Mouse (Mus musculus) small intestine, adult 2 months (tissue): ENCODE results near the gene Rcc1. TPM values are rescaled to one million over a fixed set of nuclear protein-coding genes. Genes with fewer than 3 reads are reported as not detected.
"Not testable (repeated sequence)": the region's sequence is repeated elsewhere in the genome, so short reads cannot be mapped to it uniquely, and the experiment has no call there.

ENCODE experiments used
- H3K27ac ChIP-seq: fragments of 200-500 bp; 2 replicates; pipeline ENCODE4 v1.5.1; 2012; ENCODE audit warnings: low read depth, low read length, control low read depth, inconsistent platforms; ENCODE audit not compliant: insufficient read depth
- H3K27me3 ChIP-seq: fragments of 200-500 bp; 2 replicates; pipeline ENCODE4 v1.6.1; 2012; ENCODE audit warnings: mild to moderate bottlenecking, moderate library complexity, low read length, inconsistent platforms; ENCODE audit not compliant: control insufficient read depth, insufficient read depth
- H3K36me3 ChIP-seq: fragments of 200-500 bp; 2 replicates; pipeline ENCODE4 v1.6.1; 2012; ENCODE audit warnings: mild to moderate bottlenecking, low read length, control low read depth, inconsistent platforms; ENCODE audit not compliant: control insufficient read depth, insufficient read depth
- H3K4me1 ChIP-seq: fragments of 200-500 bp; 2 replicates; pipeline ENCODE4 v1.6.1; 2012; ENCODE audit warnings: low read length, inconsistent platforms, mixed read lengths; ENCODE audit not compliant: control insufficient read depth, insufficient read depth, insufficient read length
- H3K4me3 ChIP-seq: fragments of 200-500 bp; 2 replicates; pipeline ENCODE4 v1.5.1; 2012; ENCODE audit warnings: low read depth, mild to moderate bottlenecking, control low read depth, inconsistent platforms, low read length, moderate library complexity
- CTCF ChIP-seq: fragments of 200-500 bp; IDR thresholded peaks from 2 replicates; pipeline ENCODE4 v1.5.1; 2012; ENCODE audit warnings: low read depth, mild to moderate bottlenecking, control low read depth, inconsistent platforms, low read length, moderate library complexity, mixed read lengths; ENCODE audit not compliant: insufficient replicate concordance, insufficient read length; ENCODE audit errors: extremely low read depth
- POLR2A ChIP-seq: fragments of 200-500 bp; IDR thresholded peaks from 2 replicates; pipeline ENCODE4 v1.6.1; 2012; ENCODE audit warnings: low read depth, mild to moderate bottlenecking, control low read depth, inconsistent platforms, low read length, moderate library complexity
- WGBS: fragments of 180-500 bp; shearing (Covaris S2); methylation state at CpG from one replicate; pipeline ENCODE4 v1.1.7; 2018; 5-methylcytosine and 5-hydroxymethylcytosine counted together
- polyA plus RNA-seq: library from polyadenylated mRNA; depleted of rRNA; stranded (reverse); fragments of >200 nt; gene quantifications from 2 replicates; pipeline ENCODE4 v1.2.3, GENCODE M21; 2012

Gene Rcc1
- polyA plus RNA-seq, 1 experiment, result 9.6 TPM

- Histone ChIP-seq H3K4me3 (no peak overlapping the region), H3K4me1 (peaks cover 8% of the 10 kb centered on the region; the same call in 1 of the 2 replicates), H3K27me3 (no peaks in the 10 kb centered on the region), H3K27ac (no peak overlapping the region), H3K36me3 (peaks cover 3% of the 10 kb centered on the region)
- WGBS, result 72% methylated on average over 8 of the region's 8 CpGs
- TF ChIP-seq CTCF (no peak), POLR2A (no peak)
Observed at GRCm38 (mm10) chr4:132305276-132305675, 48.1 kb downstream of the Rcc1 start.

- WGBS, result 23% methylated on average over 6 of the region's 6 CpGs
- not testable (repeated sequence) for H3K4me1 ChIP-seq, H3K4me3 ChIP-seq, H3K27ac ChIP-seq, H3K27me3 ChIP-seq, H3K36me3 ChIP-seq
Observed at GRCm38 (mm10) chr4:132303484-132303883, 49.9 kb downstream of the Rcc1 start.

GRCm38 (mm10) chr4:132302939-132303479 is 50.4 kb downstream of the Rcc1 start, which contains the start of gene Rab42:
Gene Rab42 (minus strand): TSS chr4:132303385.
- no peak within 1 kb of the TSS for H3K27ac ChIP-seq
- H3K36me3 ChIP-seq, result no peaks in the 10 kb centered on the region
- peak within 1 kb of the TSS; percentile 86 for H3K4me3 ChIP-seq
- H3K27me3 ChIP-seq, result no peaks in the 10 kb centered on the region
- WGBS, result 5% methylated on average over 31 of the region's 31 CpGs
- H3K4me1 ChIP-seq, result peaks cover 4% of the 10 kb centered on the region; the same call in 1 of the 2 replicates
- peak; percentile 13; the same call in 1 of the 2 replicates for TF ChIP-seq POLR2A
- TF ChIP-seq CTCF, result peak; percentile 20; the same call in 1 of the 2 replicates

GRCm38 (mm10) chr4:132301965-132302938 is 51.2 kb downstream of the Rcc1 start:
- H3K27ac ChIP-seq, result no peak overlapping the region
- 75% methylated on average over 16 of the region's 16 CpGs for WGBS
- H3K36me3 ChIP-seq, result no peaks in the 10 kb centered on the region
- H3K27me3 ChIP-seq, result no peaks in the 10 kb centered on the region
- TF ChIP-seq POLR2A (no peak), CTCF (no peak)
- peaks cover 4% of the 10 kb centered on the region; the same call in 1 of the 2 replicates for H3K4me1 ChIP-seq
- H3K4me3 ChIP-seq, result peak overlapping the region; percentile 86

- WGBS, result 78% methylated on average over 6 of the region's 6 CpGs
- Histone ChIP-seq H3K4me3 (no peak overlapping the region), H3K27me3 (no peaks in the 10 kb centered on the region), H3K27ac (no peak overlapping the region), H3K4me1 (peaks cover 4% of the 10 kb centered on the region; the same call in 1 of the 2 replicates), H3K36me3 (no peaks in the 10 kb centered on the region)
- no peak for TF ChIP-seq POLR2A
- no peak for TF ChIP-seq CTCF
Observed at GRCm38 (mm10) chr4:132301486-132301885, 51.9 kb downstream of the Rcc1 start.

GRCm38 (mm10) chr4:132299849-132300248 is 53.6 kb downstream of the Rcc1 start:
- Histone ChIP-seq H3K27ac (no peak overlapping the region), H3K4me1 (peaks cover 4% of the 10 kb centered on the region; the same call in 1 of the 2 replicates)

DNA sequence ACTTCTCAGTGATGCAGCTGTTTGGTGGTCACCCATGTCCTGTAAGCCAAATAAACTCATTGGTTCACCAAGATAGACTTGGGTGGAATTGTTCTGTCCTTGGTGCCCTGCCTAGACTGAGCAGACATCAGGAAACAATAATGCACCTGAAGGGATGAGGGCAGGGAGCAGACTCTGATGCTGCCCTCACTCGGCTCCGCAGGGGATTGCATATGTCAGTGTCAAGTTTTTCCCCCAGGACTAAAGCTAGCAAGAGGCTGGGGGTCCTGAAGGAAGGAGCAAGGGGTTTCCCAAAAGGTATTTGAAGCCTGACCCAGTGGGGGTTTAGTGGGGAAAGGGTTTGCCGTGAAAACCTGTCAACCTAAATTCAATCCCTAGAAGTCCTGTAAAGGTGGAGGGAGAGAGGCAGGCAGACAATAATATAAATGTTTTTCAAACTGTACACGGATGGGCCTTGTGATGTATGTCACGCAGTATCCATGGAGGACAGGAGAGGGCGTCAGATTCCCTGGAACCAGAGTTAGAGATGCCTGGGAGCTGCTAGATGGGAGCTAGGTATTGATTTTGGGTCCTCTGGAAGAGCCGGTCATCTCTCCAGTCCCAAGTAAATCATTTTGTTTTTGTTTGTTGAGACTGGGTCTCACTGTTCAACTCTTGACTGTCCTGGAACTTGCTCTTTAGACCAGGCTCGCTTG is 57.6 kb downstream of the Rcc1 start:
- Histone ChIP-seq H3K36me3 (peaks cover 17% of the 10 kb centered on the region), H3K4me3 (no peak overlapping the region), H3K27ac (no peak overlapping the region), H3K4me1 (no peaks in the 10 kb centered on the region), H3K27me3 (no peaks in the 10 kb centered on the region)
- TF ChIP-seq POLR2A (no peak), CTCF (no peak)
- WGBS, result 56% methylated on average over 8 of the region's 8 CpGs

More at GRCm38 (mm10) chr4:132299849-132300248, 53.6 kb downstream of the Rcc1 start:
- 77% methylated on average over 1 of the region's 1 CpGs for WGBS
- Histone ChIP-seq H3K27me3 (no peaks in the 10 kb centered on the region), H3K36me3 (no peaks in the 10 kb centered on the region), H3K4me3 (no peak overlapping the region)
- TF ChIP-seq POLR2A, result no peak
- TF ChIP-seq CTCF, result no peak
